Mouse (Mus musculus): ENCODE measurements around the gene Phc1. TPM values are rescaled to one million over a fixed set of nuclear protein-coding genes. Genes with fewer than 3 reads are reported as not detected.

The Phc1 gene
- polyA plus RNA-seq, 1 experiment, result 11.2 TPM

GRCm38 (mm10) chr6:122308505-122309393, 31.6 kb downstream of the Phc1 start, which contains the start of gene M6pr:
Gene M6pr, plus strand, starts transcription at chr6:122308720.
- peak within 1 kb of the TSS; percentile 85 for H3K27ac ChIP-seq (ENCODE audit: insufficient read depth, low read depth, low read length)
- TF ChIP-seq POLR2A (IDR thresholded peaks at IDR 0.05; ENCODE audit: borderline replicate concordance, low read depth, low read length), result 0 out of 2 replicates have a peak, but pooled peaks have one; percentile 38
- peak; percentile 82 for TF ChIP-seq CTCF (IDR thresholded peaks at IDR 0.05; ENCODE audit: low read depth, low read length)
- H3K4me1 ChIP-seq (ENCODE audit: control insufficient read depth, insufficient read depth, low read length), result peaks cover 14% of the 10 kb centered on the region
- peak within 1 kb of the TSS; percentile 92 for H3K4me3 ChIP-seq (ENCODE audit: insufficient read depth, low read length)

GRCm38 (mm10) chr6:122308136-122308504, 32.2 kb downstream of the Phc1 start:
- H3K4me3 ChIP-seq (ENCODE audit: insufficient read depth, low read length), result no peak overlapping the region

GRCm38 (mm10) chr6:122306707-122307106, 33.7 kb downstream of the Phc1 start:
- H3K27ac ChIP-seq (ENCODE audit: insufficient read depth, low read depth, low read length), result no peak overlapping the region
- TF ChIP-seq CTCF (IDR thresholded peaks at IDR 0.05; ENCODE audit: low read depth, low read length), result no peak
- no peak for TF ChIP-seq POLR2A (IDR thresholded peaks at IDR 0.05; ENCODE audit: borderline replicate concordance, low read depth, low read length)
- no peak overlapping the region for H3K4me3 ChIP-seq (ENCODE audit: insufficient read depth, low read length)
- H3K4me1 ChIP-seq (ENCODE audit: control insufficient read depth, insufficient read depth, low read length), result peaks cover 9% of the 10 kb centered on the region

More at GRCm38 (mm10) chr6:122308136-122308504, 32.2 kb downstream of the Phc1 start:
- TF ChIP-seq POLR2A (IDR thresholded peaks at IDR 0.05; ENCODE audit: borderline replicate concordance, low read depth, low read length), result no peak
- TF ChIP-seq CTCF (IDR thresholded peaks at IDR 0.05; ENCODE audit: low read depth, low read length), result no peak
- Histone ChIP-seq H3K4me1 (ENCODE audit: control insufficient read depth, insufficient read depth, low read length) (peaks cover 12% of the 10 kb centered on the region), H3K27ac (ENCODE audit: insufficient read depth, low read depth, low read length) (no peak overlapping the region)

GRCm38 (mm10) chr6:122304790-122305555, 35.4 kb downstream of the Phc1 start:
- TF ChIP-seq POLR2A (IDR thresholded peaks at IDR 0.05; ENCODE audit: borderline replicate concordance, low read depth, low read length), result no peak
- TF ChIP-seq CTCF (IDR thresholded peaks at IDR 0.05; ENCODE audit: low read depth, low read length), result no peak
- no peak overlapping the region for H3K27ac ChIP-seq (ENCODE audit: insufficient read depth, low read depth, low read length)
- no peaks in the 10 kb centered on the region for H3K4me1 ChIP-seq (ENCODE audit: control insufficient read depth, insufficient read depth, low read length)
- H3K4me3 ChIP-seq (ENCODE audit: insufficient read depth, low read length), result no peak overlapping the region

GRCm38 (mm10) chr6:122304355-122304754, 36.0 kb downstream of the Phc1 start:
- TF ChIP-seq POLR2A (IDR thresholded peaks at IDR 0.05; ENCODE audit: borderline replicate concordance, low read depth, low read length), result no peak
- TF ChIP-seq CTCF (IDR thresholded peaks at IDR 0.05; ENCODE audit: low read depth, low read length), result peak; percentile 70
- peaks cover 2% of the 10 kb centered on the region; the same call in 1 of the 2 replicates for H3K4me1 ChIP-seq (ENCODE audit: control insufficient read depth, insufficient read depth, low read length)

GRCm38 (mm10) chr6:122303526-122303925, 36.8 kb downstream of the Phc1 start:
- TF ChIP-seq CTCF (IDR thresholded peaks at IDR 0.05; ENCODE audit: low read depth, low read length) (no peak), POLR2A (IDR thresholded peaks at IDR 0.05; ENCODE audit: borderline replicate concordance, low read depth, low read length) (no peak)
- Histone ChIP-seq H3K27ac (ENCODE audit: insufficient read depth, low read depth, low read length) (no peak overlapping the region), H3K4me1 (ENCODE audit: control insufficient read depth, insufficient read depth, low read length) (peaks cover 2% of the 10 kb centered on the region; the same call in 1 of the 2 replicates), H3K4me3 (ENCODE audit: insufficient read depth, low read length) (no peak overlapping the region)

More at GRCm38 (mm10) chr6:122304355-122304754, 36.0 kb downstream of the Phc1 start:
- H3K4me3 ChIP-seq (ENCODE audit: insufficient read depth, low read length), result no peak overlapping the region
- H3K27ac ChIP-seq (ENCODE audit: insufficient read depth, low read depth, low read length), result no peak overlapping the region

- Histone ChIP-seq H3K4me1 (ENCODE audit: control insufficient read depth, insufficient read depth, low read length) (peaks cover 2% of the 10 kb centered on the region), H3K4me3 (ENCODE audit: insufficient read depth, low read length) (no peak overlapping the region), H3K27ac (ENCODE audit: insufficient read depth, low read depth, low read length) (no peak overlapping the region)
- TF ChIP-seq POLR2A (IDR thresholded peaks at IDR 0.05; ENCODE audit: borderline replicate concordance, low read depth, low read length), result no peak
- no peak for TF ChIP-seq CTCF (IDR thresholded peaks at IDR 0.05; ENCODE audit: low read depth, low read length)
Observed at GRCm38 (mm10) chr6:122302661-122303060, 37.7 kb downstream of the Phc1 start.

- TF ChIP-seq CTCF (IDR thresholded peaks at IDR 0.05; ENCODE audit: low read depth, low read length) (no peak), POLR2A (IDR thresholded peaks at IDR 0.05; ENCODE audit: borderline replicate concordance, low read depth, low read length) (no peak)
- Histone ChIP-seq H3K4me1 (ENCODE audit: control insufficient read depth, insufficient read depth, low read length) (peaks cover 3% of the 10 kb centered on the region), H3K27ac (ENCODE audit: insufficient read depth, low read depth, low read length) (no peak overlapping the region), H3K4me3 (ENCODE audit: insufficient read depth, low read length) (no peak overlapping the region)
Observed at GRCm38 (mm10) chr6:122302121-122302520, 38.2 kb downstream of the Phc1 start.

- Histone ChIP-seq H3K4me3 (ENCODE audit: insufficient read depth, low read length) (no peak overlapping the region), H3K4me1 (ENCODE audit: control insufficient read depth, insufficient read depth, low read length) (peaks cover 7% of the 10 kb centered on the region), H3K27ac (ENCODE audit: insufficient read depth, low read depth, low read length) (no peak overlapping the region)
- TF ChIP-seq CTCF (IDR thresholded peaks at IDR 0.05; ENCODE audit: low read depth, low read length) (no peak), POLR2A (IDR thresholded peaks at IDR 0.05; ENCODE audit: borderline replicate concordance, low read depth, low read length) (no peak)
Observed at GRCm38 (mm10) chr6:122299621-122300133, 40.7 kb downstream of the Phc1 start.
